Mouse (Mus musculus): Measurements from ENCODE around the gene Mettl5. TPM values are rescaled to one million over a fixed set of nuclear protein-coding genes. Genes with fewer than 3 reads are reported as not detected.
A peak's percentile ranks its signal among the peaks of the same experiment; 100 is the strongest.
"Not testable (repeated sequence)": the region's sequence is repeated elsewhere in the genome, so short reads cannot be mapped to it uniquely, and the experiment has no call there.

The Mettl5 gene
- 8.9 and 9.4 TPM in 2 replicates for polyA plus RNA-seq (2012; rRNA removed)

DNA sequence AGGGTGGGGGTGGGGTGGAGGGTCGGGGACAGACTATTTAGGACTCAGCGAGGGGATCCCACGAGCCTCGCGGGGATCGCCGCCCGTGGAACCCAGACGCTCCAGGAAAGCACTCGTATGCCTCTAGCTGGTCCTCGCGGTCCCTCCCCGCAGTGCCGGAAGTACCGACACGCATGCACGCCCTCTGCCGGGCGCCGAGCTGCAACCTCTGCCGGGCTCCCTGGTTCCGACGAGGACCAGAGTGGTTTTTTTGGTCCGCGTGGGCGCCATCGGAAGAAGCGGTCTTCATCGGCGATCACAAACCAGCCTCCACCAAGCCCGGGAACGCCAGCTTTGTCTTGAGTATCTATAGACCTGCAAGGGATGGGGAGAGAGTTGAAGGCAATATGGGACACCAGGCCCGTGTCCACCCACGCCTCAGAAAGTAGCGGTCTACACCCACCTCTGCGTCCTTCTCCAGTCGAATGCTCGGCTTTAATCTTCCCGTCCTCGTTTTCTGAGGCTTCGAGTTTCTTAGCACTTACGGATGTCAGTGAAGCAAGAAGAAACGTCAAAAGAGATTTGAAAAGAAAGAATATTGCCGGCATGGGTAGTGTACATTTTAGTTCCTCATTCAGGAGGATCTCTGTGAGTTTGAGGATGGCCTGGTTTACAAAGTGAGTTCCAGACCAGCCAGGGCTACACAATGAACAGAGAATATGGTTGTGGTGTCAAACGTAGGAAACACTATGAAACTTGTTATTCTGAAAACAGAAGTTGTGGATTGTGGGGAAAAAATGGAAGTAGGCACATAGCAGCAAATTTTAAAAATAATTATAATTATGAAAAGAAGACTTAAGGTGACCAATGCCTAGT lies at the start of gene Mettl5:
Gene Mettl5, minus strand, starts transcription at position 165 of the 855 bp plus-strand sequence.
- peak; percentile 72; the same call in 1 of the 2 replicates for TF ChIP-seq POLR2A (IDR thresholded peaks at IDR 0.05; ENCODE audit: borderline replicate concordance, extremely low read depth, insufficient read depth, insufficient read length, poor library complexity, severe bottlenecking)
- TF ChIP-seq CTCF (IDR thresholded peaks at IDR 0.05; ENCODE audit: borderline replicate concordance, extremely low read depth, insufficient read depth, insufficient read length) = peak; percentile 66; the same call in 1 of the 2 replicates
- DNase-seq (ENCODE audit: low read depth) = peak; percentile 93

DNA sequence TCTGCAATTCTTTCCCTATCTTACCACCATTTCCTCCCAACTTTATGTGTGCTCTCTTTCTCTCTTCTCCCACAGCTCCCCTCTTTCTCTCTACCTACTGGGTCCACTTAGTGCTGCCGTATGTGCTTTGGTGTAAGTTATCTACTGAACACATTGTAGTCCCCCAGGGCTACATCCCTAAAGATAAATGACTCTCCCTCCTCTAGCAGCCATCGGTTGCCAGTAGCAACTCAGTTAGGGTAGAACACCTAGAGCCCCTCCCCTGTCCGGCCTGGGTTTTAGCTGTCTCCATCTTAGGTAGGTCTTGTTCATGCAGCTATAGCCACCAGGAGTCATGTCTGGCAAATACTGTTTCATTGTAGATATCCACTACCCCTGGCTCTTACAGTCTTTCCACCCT lies 39.5 kb upstream of the Mettl5 start:
- DNase-seq (ENCODE audit: low read depth) = no peak
- TF ChIP-seq CTCF (IDR thresholded peaks at IDR 0.05; ENCODE audit: borderline replicate concordance, extremely low read depth, insufficient read depth, insufficient read length) (no peak), POLR2A (IDR thresholded peaks at IDR 0.05; ENCODE audit: borderline replicate concordance, extremely low read depth, insufficient read depth, insufficient read length, poor library complexity, severe bottlenecking) (no peak)

DNA sequence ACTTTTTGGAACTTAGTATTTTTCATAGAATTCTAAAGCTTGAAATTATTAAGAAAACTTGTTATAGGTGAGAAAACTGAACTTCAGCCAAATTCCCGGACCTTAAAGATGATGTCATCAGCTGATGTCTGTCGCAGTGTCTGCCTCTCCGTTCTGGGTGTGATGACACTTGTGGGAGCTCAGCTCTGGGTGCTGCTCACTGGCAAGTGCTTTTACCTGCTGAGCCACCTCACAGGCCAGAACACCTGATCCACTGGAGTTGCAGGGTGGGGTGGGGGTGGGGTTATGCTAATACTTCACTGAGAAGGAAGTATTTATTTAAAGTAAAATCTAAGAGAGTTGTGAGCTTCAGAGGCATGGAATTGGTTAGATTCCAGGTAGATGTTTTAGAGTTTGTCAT lies 31.9 kb upstream of the Mettl5 start:
- TF ChIP-seq POLR2A (IDR thresholded peaks at IDR 0.05; ENCODE audit: borderline replicate concordance, extremely low read depth, insufficient read depth, insufficient read length, poor library complexity, severe bottlenecking) (no peak), CTCF (IDR thresholded peaks at IDR 0.05; ENCODE audit: borderline replicate concordance, extremely low read depth, insufficient read depth, insufficient read length) (no peak)
- DNase-seq (ENCODE audit: low read depth) = no peak

- TF ChIP-seq POLR2A (IDR thresholded peaks at IDR 0.05; ENCODE audit: borderline replicate concordance, extremely low read depth, insufficient read depth, insufficient read length, poor library complexity, severe bottlenecking) (no peak), CTCF (IDR thresholded peaks at IDR 0.05; ENCODE audit: borderline replicate concordance, extremely low read depth, insufficient read depth, insufficient read length) (no peak)
These were observed 27.4 kb upstream of the Mettl5 start for GRCm38 (mm10) chr2:69912801-69913200.

GRCm38 (mm10) chr2:69907394-69907793 lies 22.0 kb upstream of the Mettl5 start:
- DNase-seq (ENCODE audit: low read depth) = not testable (repeated sequence)

More at GRCm38 (mm10) chr2:69912801-69913200, 27.4 kb upstream of the Mettl5 start:
- no peak for DNase-seq (ENCODE audit: low read depth)

DNA sequence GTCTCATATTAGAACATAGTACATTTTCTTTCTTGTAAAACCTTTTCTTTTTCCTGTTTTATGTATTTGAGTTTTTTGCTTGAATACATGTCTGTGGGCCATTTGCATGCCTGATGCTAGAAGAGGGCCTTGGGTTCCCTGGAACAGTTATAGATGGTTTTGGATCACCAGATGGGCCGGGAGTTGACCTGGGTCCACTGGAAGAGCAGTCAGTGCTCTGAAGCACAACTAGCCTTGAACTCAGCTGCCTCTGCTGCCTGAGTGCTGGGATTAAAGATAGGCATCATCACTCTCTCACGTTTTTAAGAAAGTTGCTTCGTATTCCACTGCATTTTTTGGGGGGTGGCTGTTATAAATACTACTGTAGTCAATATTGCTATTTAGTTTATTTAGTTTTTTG lies 18.1 kb upstream of the Mettl5 start:
- TF ChIP-seq POLR2A (IDR thresholded peaks at IDR 0.05; ENCODE audit: borderline replicate concordance, extremely low read depth, insufficient read depth, insufficient read length, poor library complexity, severe bottlenecking) = no peak
- TF ChIP-seq CTCF (IDR thresholded peaks at IDR 0.05; ENCODE audit: borderline replicate concordance, extremely low read depth, insufficient read depth, insufficient read length) = no peak
- DNase-seq (ENCODE audit: low read depth) = no peak

DNA sequence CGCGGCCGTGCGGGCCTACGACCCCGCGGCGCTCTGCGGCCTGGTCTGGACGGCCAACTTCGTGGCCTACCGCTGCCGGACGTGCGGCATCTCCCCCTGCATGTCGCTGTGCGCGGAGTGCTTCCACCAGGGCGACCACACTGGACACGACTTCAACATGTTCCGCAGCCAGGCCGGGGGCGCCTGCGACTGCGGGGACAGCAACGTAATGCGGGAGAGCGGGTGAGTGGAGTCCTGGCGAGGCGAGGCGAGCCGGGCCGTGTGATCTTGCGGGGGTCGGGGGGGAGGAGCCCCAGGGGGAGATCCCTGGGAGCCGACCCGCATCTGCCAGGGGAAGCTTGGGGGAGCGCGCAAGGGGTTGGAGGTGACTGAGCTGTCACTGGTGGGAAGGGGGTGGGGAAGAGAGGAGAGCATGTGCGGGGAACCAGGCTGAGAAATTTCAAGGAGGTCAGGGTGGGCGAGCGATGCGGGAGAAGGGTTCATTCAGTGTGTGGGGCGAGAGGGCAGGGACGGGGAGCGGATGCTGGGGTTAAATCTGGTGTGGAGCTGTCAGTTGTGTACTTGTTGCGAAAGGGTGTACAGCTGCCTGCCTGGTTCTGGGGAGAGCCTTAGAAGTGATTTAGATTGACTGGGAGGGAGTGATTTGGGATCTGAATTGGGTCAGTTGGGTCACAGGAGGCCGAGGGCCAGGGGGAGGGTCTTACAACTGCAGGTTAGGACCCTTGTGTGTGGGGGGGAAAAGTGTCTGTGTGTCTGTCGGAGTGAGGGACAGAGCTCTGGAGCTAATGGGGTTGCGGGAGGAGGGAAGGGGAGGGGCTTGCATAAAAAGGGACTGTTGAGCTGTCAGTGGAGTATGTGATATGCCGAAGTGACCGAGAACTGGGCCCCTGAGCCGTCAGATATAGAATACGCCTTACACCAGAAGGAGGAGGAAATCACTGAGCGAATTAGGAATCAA lies 12.5 kb upstream of the Mettl5 start:
- peak; percentile 69 for DNase-seq (ENCODE audit: low read depth)
- TF ChIP-seq POLR2A (IDR thresholded peaks at IDR 0.05; ENCODE audit: borderline replicate concordance, extremely low read depth, insufficient read depth, insufficient read length, poor library complexity, severe bottlenecking) (no peak), CTCF (IDR thresholded peaks at IDR 0.05; ENCODE audit: borderline replicate concordance, extremely low read depth, insufficient read depth, insufficient read length) (no peak)

- DNase-seq (ENCODE audit: low read depth) = peak; percentile 98
- peak; percentile 88 for TF ChIP-seq POLR2A (IDR thresholded peaks at IDR 0.05; ENCODE audit: borderline replicate concordance, extremely low read depth, insufficient read depth, insufficient read length, poor library complexity, severe bottlenecking)
- TF ChIP-seq CTCF (IDR thresholded peaks at IDR 0.05; ENCODE audit: borderline replicate concordance, extremely low read depth, insufficient read depth, insufficient read length) = no peak
These were observed 11.7 kb upstream of the Mettl5 start, which contains the start of gene Ubr3 for GRCm38 (mm10) chr2:69897039-69897617. Gene Ubr3, plus strand, starts transcription at chr2:69897246.

GRCm38 (mm10) chr2:69896224-69896581 lies 10.8 kb upstream of the Mettl5 start:
- no peak for DNase-seq (ENCODE audit: low read depth)

DNA sequence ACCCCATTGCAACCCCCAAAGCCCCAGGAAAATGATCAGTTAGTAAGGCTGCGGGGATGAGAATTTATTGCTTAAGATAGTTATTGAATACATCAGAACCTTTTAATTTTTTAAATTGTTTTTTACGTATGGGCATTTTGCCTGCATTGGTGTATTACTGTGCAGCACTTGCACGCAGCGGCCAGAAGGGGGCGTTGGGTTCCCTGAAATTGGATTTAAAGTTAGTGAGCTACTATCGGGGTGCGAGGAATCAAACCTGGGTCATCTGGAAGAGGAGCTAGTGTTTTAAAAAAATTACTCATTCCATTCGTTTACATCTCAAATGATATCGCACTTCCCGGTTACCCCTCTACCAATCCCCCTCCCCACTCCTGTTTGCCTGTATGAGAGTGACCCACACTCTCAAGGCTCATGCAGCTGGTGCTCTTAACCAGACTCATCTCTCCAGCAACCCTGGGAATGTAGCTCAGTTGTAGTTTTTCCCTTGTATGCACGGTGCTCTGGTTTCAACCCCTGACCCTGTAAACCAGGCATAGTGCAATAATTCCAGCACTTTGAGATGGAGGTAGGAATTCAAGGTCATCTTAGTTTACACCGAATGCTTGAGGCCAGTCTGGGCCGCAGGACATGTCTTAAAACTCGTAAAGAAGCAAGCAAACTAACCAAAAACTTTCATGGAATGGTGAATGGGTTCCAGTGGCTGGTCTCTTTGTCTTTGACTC lies 10.2 kb upstream of the Mettl5 start:
- no peak for DNase-seq (ENCODE audit: low read depth)
- TF ChIP-seq POLR2A (IDR thresholded peaks at IDR 0.05; ENCODE audit: borderline replicate concordance, extremely low read depth, insufficient read depth, insufficient read length, poor library complexity, severe bottlenecking) (no peak), CTCF (IDR thresholded peaks at IDR 0.05; ENCODE audit: borderline replicate concordance, extremely low read depth, insufficient read depth, insufficient read length) (peak; percentile 47; the same call in 1 of the 2 replicates)

More at GRCm38 (mm10) chr2:69896224-69896581, 10.8 kb upstream of the Mettl5 start:
- TF ChIP-seq CTCF (IDR thresholded peaks at IDR 0.05; ENCODE audit: borderline replicate concordance, extremely low read depth, insufficient read depth, insufficient read length) (no peak), POLR2A (IDR thresholded peaks at IDR 0.05; ENCODE audit: borderline replicate concordance, extremely low read depth, insufficient read depth, insufficient read length, poor library complexity, severe bottlenecking) (no peak)

Measured in brain, embryonic 14.5 days (tissue).